Mouse (Mus musculus): ENCODE data around the gene Gm44596.

The Gm44596 gene

GRCm38 (mm10) chr6:128375192-128375591 is at the start of gene Gm44596, which contains the start of gene Tex52:
Gene Gm44596 (plus strand): TSS chr6:128375503.
Gene Tex52 (plus strand): TSS chr6:128375456.
- no peak for DNase-seq (ENCODE audit: low spot score)

- peak; percentile 88 for DNase-seq (ENCODE audit: low spot score)
Observed at GRCm38 (mm10) chr6:128334397-128335124, 40.7 kb upstream of the Gm44596 start.

- no peak for DNase-seq (ENCODE audit: low spot score)
Observed at GRCm38 (mm10) chr6:128337467-128337866, 37.8 kb upstream of the Gm44596 start.

DNA sequence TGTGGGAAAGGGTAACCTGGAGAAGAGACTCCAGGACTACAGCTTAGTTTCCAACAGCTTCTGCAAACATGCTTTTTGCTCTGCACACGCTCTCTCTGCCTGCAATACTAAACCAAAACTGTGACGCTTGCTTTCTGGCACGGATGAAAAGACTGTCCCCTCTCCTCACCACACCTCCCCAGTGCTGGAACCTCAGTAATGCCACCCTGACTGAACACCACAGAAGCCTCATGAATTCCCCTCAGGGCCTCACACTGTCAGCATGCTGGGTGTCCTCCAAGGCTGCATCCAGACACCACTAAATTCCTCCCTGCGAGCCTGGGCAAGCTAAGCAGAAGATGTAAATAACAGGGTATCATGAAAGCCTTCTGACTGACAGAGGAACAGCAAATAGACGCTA is 36.4 kb upstream of the Gm44596 start:
- no peak for DNase-seq (ENCODE audit: low spot score)

DNA sequence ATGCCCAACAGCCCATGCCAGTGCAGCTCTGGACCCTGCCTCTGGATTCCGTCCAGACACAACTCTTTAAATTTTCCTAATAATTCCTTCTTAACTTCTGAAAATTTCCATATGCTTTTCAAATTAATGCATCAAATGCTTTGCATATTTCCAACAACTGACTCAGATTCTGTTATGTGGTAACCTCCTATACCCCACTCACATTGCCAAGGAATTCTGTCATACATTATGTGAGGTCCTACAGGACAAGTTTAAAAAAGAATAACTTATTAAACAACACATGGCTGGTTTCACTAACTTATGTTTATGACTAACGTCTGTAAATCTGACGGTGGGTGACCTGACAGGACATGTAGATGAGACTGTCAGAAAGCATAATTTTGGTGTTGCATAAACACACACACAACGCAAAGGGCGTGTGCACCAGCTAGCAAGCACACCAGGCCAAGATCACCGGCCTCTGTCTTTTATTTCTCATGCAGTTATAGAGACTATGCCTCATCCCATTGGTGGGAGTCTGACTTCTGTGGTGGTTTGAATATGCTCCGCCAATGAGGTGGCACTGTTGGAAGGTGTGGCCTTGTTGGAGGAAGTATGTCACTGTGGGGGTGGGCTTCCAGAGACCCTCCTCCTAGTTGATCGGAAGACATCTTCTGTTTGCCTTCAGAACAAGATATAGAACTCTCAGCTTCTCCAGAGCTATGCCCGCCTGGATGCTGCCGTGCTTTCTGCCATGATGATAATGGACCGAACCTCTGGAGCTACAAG is 33.2 kb upstream of the Gm44596 start:
- DNase-seq (ENCODE audit: low spot score): no peak

- DNase-seq (ENCODE audit: low spot score): no peak
Observed at GRCm38 (mm10) chr6:128345623-128346022, 29.7 kb upstream of the Gm44596 start.

GRCm38 (mm10) chr6:128346782-128347181 is 28.5 kb upstream of the Gm44596 start:
- DNase-seq (ENCODE audit: low spot score): no peak

DNA sequence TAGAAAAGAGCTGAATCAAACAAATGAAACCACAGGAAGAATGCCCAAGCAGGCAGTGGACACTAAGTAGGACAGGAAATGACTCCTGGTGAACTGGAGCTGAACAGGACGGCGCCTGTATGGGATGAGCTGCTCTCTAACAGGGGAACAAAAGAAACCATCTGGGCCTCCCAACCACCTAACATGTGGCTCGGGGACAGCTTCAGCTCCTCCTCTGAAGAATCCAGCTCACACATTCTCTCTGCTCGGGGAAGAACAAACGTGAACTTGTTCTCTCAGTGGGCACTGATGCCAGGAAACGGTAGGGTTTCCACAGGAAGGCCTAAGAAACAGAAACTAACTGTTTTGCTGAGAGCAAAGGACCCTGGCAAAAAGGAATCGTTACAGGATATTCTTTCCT is 25.6 kb upstream of the Gm44596 start:
- no peak for DNase-seq (ENCODE audit: low spot score)

DNA sequence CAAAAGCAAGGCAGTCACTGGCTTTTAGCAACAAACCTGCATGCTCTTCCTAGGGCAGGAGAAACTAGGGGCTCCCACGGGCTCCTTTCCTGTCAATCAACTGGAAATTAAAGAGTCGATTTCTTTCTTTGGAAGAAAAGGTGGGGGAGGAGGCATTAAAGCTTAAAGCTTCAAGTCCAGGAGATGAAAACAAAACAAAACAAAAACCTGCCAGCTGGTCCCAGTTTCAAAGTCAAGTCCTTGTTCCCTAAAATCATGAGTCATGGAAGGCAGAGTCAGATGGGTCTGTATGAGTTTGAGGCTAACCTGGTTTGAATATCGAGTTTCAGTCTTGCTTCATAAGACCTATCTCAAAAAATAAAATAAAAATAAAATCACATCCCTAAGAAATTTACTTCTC is 21.2 kb upstream of the Gm44596 start:
- no peak for DNase-seq (ENCODE audit: low spot score)

- peak; percentile 66 for DNase-seq (ENCODE audit: low spot score)
Observed at GRCm38 (mm10) chr6:128355201-128355681, 20.1 kb upstream of the Gm44596 start.

GRCm38 (mm10) chr6:128355726-128356416 is 19.4 kb upstream of the Gm44596 start, which contains the start of gene Tulp3:
Gene Tulp3 (minus strand): TSS chr6:128355851.
- DNase-seq (ENCODE audit: low spot score): peak; percentile 99

DNA sequence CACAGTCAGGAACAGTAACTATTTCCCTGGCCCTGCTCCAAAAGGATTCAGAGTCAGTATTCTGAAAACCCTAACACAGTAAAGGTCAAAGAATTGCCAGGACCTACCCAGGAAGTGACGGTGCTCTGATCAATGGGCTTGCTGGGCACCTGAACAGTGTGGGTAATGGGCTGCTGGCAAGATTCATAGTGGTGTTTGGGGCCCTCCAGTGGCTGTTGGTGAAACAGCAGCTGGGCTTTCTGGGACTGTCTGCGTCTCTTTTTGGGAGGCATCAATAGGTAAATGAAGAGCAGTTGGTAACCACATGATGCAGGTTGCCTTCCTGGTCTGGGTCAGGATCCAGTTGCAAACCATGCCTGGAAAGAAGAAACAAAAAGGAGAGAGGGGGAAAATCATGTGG is 16.3 kb upstream of the Gm44596 start:
- peak; percentile 79 for DNase-seq (ENCODE audit: low spot score)

DNA sequence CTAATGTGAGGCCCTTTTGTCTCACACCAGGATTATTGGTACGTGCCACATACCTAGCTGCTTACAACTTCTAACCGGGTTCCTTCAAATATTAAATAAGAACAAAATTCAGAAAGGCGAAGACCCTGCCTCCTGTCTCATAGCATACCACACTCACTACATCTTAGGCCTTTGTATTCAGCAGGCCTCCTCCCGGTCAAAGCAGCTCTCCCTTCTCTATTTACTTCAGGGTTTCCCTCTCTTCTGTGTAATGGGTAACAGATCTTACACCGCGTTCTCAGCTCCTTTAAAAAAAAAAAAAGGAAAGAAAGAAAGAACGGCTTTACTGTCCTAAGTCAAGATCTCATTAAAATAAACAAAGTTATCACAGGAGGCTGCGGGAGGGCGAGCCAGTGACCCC is 13.4 kb upstream of the Gm44596 start:
- no peak for DNase-seq (ENCODE audit: low spot score)

DNA sequence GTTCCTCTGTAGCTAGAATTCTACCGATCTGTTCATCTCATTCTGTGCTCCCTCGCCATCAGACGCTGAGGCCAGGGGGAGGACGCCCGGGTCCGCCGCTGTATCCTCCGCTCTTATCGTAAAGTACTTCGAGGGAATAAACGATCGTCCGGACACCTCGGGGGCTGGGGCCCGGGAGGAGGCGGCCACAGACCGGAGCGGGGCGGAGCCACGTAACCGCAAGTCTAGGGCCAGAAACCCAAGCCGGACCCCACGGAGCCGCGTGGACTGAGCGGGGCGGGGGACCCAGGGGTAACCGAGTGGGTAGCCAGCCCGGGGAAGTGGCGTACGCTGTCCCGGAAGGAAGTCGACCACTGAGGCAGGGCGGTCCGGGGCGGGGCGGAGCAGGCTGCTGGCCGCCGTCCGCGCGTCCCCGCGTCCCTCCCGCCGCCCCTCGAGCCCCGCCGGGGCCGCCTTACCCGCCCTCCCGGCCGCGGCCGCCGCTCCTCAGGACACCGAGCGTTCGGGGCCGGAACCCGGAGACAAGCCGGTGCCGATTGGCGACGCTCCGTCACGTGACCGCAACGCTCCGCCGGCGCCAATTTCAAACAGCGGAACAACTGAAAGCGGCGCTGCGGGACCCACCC is 12.8 kb upstream of the Gm44596 start, which contains the start of the genes Rhno1 and Foxm1:
Gene Rhno1, minus strand, starts transcription at position 531 of the 626 bp plus-strand sequence.
Gene Foxm1, plus strand, starts transcription at position 587 of the 626 bp plus-strand sequence.
- peak; percentile 91 for DNase-seq (ENCODE audit: low spot score)

GRCm38 (mm10) chr6:128363007-128363825 is 12.1 kb upstream of the Gm44596 start:
- DNase-seq (ENCODE audit: low spot score): no peak

GRCm38 (mm10) chr6:128364721-128365120 is 10.6 kb upstream of the Gm44596 start:
- DNase-seq (ENCODE audit: low spot score): no peak

- DNase-seq (ENCODE audit: low spot score): no peak
Observed at GRCm38 (mm10) chr6:128366466-128366865, 8.8 kb upstream of the Gm44596 start.

- DNase-seq (ENCODE audit: low spot score): no peak
Observed at GRCm38 (mm10) chr6:128370040-128370439, 5.3 kb upstream of the Gm44596 start.

GRCm38 (mm10) chr6:128376371-128377085 is 1.2 kb downstream of the Gm44596 start:
- no peak for DNase-seq (ENCODE audit: low spot score)

DNA sequence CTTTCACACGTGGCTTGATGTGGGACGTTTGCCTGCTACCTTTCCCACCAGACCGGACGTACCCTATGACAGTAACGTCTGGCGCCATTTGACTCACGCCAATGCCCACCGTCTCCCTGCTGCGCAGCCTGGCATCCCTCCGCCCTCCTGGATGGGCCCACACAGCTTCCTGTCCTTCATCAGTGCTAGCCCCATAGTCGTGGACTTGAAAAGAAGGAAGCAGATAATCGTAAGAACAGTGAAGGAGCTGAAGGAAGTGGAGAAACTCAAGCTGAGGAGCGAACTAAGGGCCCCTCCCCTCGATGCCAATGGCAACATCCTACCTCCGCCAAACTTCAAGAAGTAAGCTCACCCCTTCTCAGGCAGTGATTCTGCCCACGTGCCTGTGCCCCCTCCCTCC is 4.3 kb downstream of the Gm44596 start:
- no peak for DNase-seq (ENCODE audit: low spot score)
